Mouse (Mus musculus): ENCODE data around the gene Ctbp2. TPM values are rescaled to one million over a fixed set of nuclear protein-coding genes. Genes with fewer than 3 reads are reported as not detected.

Gene Ctbp2
- 10 to 100 TPM; 53.0 to 60.3 TPM for total RNA-seq (2021)
- long read RNA-seq, experiment 1, transcript Ctbp2-201 (11 exons, 2,321 nt) = major isoform, 11 of 31 reads
- long read RNA-seq, experiment 1, transcript Ctbp2-209 (10 exons, 1,997 nt) = minor isoform, 10 of 31 reads
- long read RNA-seq, experiment 1, partial matches to known transcripts = 1 of 31 reads
- long read RNA-seq, experiment 1, other reads (novel, unspliced or antisense) = 9 of 31 reads
- long read RNA-seq, experiment 2, transcript Ctbp2-201 (11 exons, 2,321 nt) = major isoform, 22 of 54 reads
- long read RNA-seq, experiment 2, transcript Ctbp2-209 (10 exons, 1,997 nt) = minor isoform, 9 of 54 reads
- long read RNA-seq, experiment 2, partial matches to known transcripts = 5 of 54 reads
- long read RNA-seq, experiment 2, other reads (novel, unspliced or antisense) = 18 of 54 reads

- DNase-seq (ENCODE audit: low spot score in 2 of 2) = peak; percentile 79 to 83
Measured at GRCm38 (mm10) chr7:133123999-133124700, at the start of gene Ctbp2. Gene Ctbp2 (minus strand): TSS chr7:133124354.

DNA sequence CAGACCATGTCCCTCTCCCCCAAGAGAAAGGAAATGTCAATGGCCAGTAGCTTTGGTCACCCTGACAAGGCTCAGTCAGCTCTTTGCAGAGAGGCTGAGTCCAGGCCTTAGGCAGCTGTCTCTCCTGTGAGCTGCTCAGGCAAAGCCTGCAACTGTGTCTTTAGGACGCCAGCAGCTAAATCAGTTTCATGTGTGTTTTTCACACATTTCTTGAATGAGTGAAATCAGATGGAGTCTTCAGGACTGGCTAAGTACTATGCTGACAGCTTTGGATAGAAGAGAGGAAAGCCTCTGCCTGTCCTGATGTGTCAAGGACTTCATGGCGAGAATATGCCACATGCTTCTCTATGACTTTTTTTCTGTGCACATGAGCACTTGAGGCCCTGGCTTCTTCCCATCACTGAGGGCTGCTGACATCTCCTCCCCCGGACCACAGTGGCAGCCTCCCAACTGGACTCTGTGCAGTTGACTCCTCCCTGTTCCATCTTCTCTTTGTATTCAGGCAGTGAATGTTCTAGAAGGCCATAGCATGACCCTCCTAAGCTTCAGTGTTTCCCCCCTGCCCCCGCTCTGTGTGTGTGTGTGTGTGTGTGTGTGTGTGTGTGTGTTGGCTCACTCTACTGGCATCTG lies 47.4 kb upstream of the Ctbp2 start:
- DNase-seq (ENCODE audit: low spot score in 2 of 2) = no peak

DNA sequence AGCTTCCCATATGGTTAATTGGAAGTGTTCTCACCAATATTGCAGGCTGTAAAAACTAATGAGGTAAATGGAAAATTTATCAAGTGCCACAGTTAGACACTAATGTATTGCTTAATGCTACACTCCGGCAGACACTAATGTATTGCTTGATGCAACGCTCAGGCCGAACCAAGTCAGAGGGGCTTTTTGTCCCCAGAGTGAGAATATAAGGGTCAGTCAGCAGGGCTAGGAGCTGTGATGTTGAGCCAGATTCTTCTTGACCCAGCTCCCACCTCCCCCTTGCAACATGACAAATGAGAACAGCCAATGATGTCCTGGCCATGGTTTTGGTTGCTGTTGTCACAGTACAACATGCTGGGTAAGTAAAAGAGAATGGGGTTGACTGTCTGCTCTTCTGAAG lies 44.8 kb upstream of the Ctbp2 start:
- no peak for DNase-seq (ENCODE audit: low spot score in 2 of 2)

DNA sequence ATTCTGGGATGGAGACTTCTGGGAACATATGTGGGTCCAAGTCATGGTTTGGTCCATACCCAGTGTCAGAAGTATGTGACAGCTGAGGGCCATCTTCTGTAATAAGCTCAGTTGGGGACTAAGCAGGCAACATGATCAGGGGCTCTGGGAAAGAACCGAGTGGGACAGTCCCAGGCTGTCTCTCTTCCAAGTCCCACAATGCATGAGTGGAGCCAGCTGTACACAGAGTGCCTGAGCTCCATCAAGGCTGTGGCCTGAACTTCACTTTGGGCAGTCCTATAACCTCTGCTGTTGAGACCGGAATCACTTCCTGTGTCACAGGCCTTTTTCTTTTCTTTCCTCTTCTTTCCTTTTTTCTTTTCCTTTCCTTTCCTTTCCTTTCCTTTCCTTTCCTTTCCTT lies 43.7 kb upstream of the Ctbp2 start:
- no peak for DNase-seq (ENCODE audit: low spot score in 2 of 2)

DNA sequence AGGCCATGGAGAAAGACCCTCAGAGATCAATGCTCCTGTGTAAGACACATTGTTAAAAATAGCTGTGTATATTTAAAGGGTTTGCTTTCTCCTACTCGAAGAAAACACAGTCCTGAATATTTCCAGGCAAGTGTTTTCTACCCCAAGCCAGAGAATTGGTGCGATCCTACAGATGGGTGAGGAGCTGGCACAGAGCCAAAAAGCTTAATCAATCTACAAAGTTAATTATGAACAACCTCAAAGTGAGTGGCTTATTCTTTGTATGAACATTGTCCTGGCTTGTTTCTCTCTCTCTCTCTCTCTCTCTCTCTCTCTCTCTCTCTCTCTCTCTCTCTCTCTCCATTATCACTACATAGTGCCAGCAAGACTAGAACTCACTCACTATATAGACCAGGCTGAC lies 40.6 kb upstream of the Ctbp2 start:
- no peak for DNase-seq (ENCODE audit: low spot score in 2 of 2)

DNA sequence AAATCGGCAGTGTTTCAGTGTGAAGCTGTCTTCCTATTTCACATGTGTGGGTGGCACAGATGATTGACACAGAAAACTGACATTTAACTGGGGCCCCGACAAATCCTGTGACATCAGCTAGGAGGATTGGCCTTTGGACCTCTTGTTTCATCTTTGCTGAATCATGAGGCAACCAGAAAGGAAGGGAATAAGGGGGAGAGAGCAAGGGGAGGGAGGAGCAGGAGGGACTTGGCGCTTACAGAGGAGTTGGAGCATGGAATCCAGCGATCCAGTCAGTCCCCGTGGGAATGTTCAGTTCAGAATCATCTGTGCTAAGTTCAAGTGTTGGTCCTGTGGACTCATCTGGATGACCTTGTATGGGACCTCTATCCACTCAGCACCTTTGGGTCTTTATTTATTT lies 38.9 kb upstream of the Ctbp2 start:
- no peak for DNase-seq (ENCODE audit: low spot score in 2 of 2)

GRCm38 (mm10) chr7:133162131-133162530 lies 38.0 kb upstream of the Ctbp2 start:
- DNase-seq (ENCODE audit: low spot score in 2 of 2) = no peak

DNA sequence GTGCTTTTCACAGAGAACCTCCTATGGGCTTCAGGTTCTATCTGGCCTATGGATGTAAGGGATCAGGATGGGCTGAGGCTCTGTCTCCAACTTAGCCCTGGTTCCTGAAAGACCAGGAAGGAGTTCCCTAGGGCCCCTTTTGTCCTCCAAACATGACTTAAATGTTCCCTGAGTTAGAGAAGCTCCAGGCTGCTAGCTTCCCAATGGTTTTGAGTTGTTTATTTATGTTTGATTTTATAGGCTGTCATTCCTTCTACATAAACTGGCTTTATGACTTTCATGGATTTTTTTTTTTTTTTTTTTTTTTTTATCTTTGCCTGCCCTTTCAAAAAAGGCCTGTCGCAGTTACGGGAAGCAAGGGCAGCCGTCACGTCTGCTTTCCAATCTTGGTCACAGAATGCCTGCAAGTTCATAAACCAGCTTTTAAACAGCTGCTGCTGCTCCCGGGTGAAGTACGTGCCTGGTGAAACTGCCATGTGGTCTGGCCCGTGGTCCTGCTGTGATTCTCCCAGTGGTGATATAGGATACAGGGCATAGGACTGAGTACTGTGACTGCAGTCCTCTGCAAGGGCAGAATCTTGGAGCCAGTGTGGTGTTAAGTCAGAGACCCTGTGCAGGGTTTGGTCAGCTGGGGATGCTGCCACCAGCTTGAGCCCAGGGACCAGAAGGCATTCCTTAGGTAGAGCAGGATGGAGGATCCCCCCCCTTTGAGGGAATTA lies 37.4 kb upstream of the Ctbp2 start:
- DNase-seq (ENCODE audit: low spot score in 2 of 2) = no peak

DNA sequence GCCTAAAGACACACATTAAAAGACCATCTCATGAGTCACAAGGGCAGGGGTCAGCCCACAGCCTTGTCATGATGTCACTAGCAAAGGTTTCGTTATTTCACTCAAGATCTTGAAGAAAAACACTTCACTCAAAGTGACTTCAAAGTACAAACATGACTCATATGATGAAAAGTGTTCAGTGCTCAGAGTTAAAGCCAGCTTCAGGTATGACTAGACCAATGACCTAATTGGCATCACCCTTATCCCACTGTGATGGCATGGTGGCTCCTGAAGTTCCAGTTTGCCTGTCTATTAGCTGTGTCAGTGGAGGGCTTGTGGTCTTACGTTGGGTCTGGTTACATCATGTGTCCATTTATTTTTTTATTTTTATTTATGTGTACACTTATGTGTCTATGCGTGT lies 35.4 kb upstream of the Ctbp2 start:
- DNase-seq (ENCODE audit: low spot score in 2 of 2) = no peak

DNA sequence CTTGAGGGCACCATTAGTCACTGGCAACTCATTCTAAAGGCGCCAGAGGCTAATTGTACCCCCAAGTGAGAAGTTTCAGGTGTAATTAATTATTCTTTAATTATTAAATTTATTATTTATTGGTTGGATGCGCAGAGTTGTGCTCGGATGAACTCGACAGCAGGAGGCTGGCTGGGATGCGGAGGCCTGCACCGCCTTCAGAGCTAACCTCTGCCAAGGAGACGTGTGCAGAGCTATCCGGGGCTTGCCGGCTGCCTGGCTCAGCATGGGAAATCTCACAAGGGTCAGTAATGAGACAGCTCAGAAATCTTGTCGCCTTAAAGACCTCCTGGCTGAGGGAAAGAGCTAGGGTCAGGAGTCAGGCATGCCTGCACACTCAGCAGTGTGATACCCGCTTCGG lies 31.5 kb upstream of the Ctbp2 start:
- DNase-seq (ENCODE audit: low spot score in 2 of 2) = no peak

GRCm38 (mm10) chr7:133154846-133155245 lies 30.7 kb upstream of the Ctbp2 start:
- DNase-seq (ENCODE audit: low spot score in 2 of 2) = no peak

GRCm38 (mm10) chr7:133139689-133140336 lies 15.7 kb upstream of the Ctbp2 start:
- DNase-seq (ENCODE audit: low spot score in 2 of 2) = no peak

- DNase-seq (ENCODE audit: low spot score in 2 of 2) = no peak
Measured at GRCm38 (mm10) chr7:133133552-133133951, 9.4 kb upstream of the Ctbp2 start.

GRCm38 (mm10) chr7:133132702-133133101 lies 8.5 kb upstream of the Ctbp2 start:
- no peak for DNase-seq (ENCODE audit: low spot score in 2 of 2)

DNA sequence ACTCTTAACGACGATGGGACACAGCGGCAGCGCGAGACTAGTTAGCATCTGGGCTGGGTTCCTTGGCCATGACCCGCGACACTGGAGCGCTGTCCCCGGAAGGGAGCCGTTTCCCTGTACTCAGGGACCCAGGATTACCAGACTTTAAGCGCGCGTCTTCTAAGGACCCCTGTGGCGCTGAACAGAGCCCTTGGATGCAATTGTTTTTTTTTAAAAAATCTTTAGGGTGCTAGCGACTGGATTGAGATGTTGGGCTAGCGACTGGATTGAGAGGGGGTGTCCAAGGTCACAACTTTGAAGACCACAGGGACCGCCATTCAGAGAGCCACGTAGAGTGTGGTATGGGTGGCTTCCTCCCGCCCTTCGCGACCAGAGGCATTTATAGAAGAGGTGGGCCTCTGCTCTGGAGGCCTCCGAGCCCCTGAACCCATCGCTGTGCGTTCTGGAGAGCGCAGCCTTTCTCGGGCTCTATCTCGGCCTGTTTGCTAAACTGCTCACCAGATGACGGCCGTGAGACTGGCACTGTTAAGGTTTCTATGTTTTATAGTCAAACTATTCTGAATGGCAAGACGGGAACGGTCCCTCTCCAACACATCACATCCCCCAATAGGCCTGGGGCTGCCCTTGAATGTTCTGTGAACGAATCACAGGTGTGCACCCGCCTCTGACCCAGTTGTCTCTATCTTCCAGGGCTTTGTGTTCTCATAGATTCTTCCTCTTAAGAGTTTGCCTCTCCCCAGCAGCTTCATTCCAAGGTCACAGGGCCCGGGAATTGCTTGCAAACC lies 739 bp upstream of the Ctbp2 start:
- no peak for DNase-seq (ENCODE audit: low spot score in 2 of 2)

- peak; percentile 57 to 67 for DNase-seq (ENCODE audit: low spot score in 2 of 2)
Measured at GRCm38 (mm10) chr7:133123244-133123998, 733 bp downstream of the Ctbp2 start, which contains the start of gene Fgfr2. Gene Fgfr2 (minus strand): TSS chr7:133123350.

- DNase-seq (ENCODE audit: low spot score in 2 of 2) = peak; percentile 69
Measured at GRCm38 (mm10) chr7:133122379-133123243, 1.5 kb downstream of the Ctbp2 start.

GRCm38 (mm10) chr7:133121661-133122378 lies 2.3 kb downstream of the Ctbp2 start:
- peak; percentile 62 to 67 for DNase-seq (ENCODE audit: low spot score in 2 of 2)
